In genomic region chr11:109266161-109266910, GRCm38 (mm10) we compare ENCODE assay signal across 15 mouse cellular contexts. TPM values are rescaled to one million over a fixed set of nuclear protein-coding genes. Genes with fewer than 3 reads are reported as not detected.
DNase-seq lines count a peak whose midpoint lies in the region; ATAC-seq and TF ChIP-seq lines count a peak whose summit lies in the region.
"Had no signal": no experiment of that assay in that cellular context is flagged by ENCODE, and none has a peak within 500 bp of the region (broad histone marks: within the 10 kb centered on the region; RNA-seq: fewer than 3 reads in every experiment).

No protein-coding gene starts in this region.

- 84% methylated on average over 12 of the region's 12 CpGs for whole genome bisulfite sequencing in midbrain, postnatal 0 days
- WGBS in midbrain, embryonic 10.5 days, result 89% methylated on average over 12 of the region's 12 CpGs

- H3K4me2 ChIP-seq in midbrain, postnatal 0 days (ENCODE audit: low read depth, low read length, poor library complexity, severe bottlenecking), result no peak overlapping the region
- H3K4me2 ChIP-seq: liver, embryonic 12.5 days had no signal

- peak; percentile 38 to 57 for DNase-seq in frontal cortex, postnatal 14 days (ENCODE audit: low spot score in 2 of 2)
- DNase-seq in frontal cortex, postnatal 25 days (ENCODE audit: low spot score in 2 of 2), result no peak
- peak; percentile 48 for DNase-seq in midbrain, postnatal 0 days (ENCODE audit: low spot score)
- no peak for DNase-seq in midbrain, embryonic 10.5 days (ENCODE audit: low spot score)
- DNase-seq in lung, postnatal 36 days, result peak; percentile 63
- no peak for DNase-seq in spleen, adult 18-20 months
- DNase-seq: adrenal gland, adult 2 months; cerebellum, adult 11-12 months; embryo, embryonic 11 days; kidney, adult 11 months; thymus, postnatal 4 days had no signal

- no peaks in the 10 kb centered on the region for H3K27me3 ChIP-seq in midbrain, postnatal 0 days (ENCODE audit: insufficient read depth, low read length)
- no peaks in the 10 kb centered on the region for H3K27me3 ChIP-seq in midbrain, embryonic 10.5 days (ENCODE audit: low read depth, poor library complexity, severe bottlenecking)
- H3K27me3 ChIP-seq: liver, embryonic 12.5 days had no signal

- H3K4me1 ChIP-seq in midbrain, postnatal 0 days (ENCODE audit: insufficient read depth, low read length), result no peaks in the 10 kb centered on the region; the same call in 1 of the 2 replicates
- peaks cover 18% of the 10 kb centered on the region for H3K4me1 ChIP-seq in midbrain, embryonic 10.5 days

- no peak for ATAC-seq in midbrain, postnatal 0 days (ENCODE audit: low FRiP score)
- no peak for ATAC-seq in erythroid progenitor cell, adult 5-6 weeks (replicated peaks; ENCODE audit: low FRiP score, poor library complexity, severe bottlenecking)
- no peak for ATAC-seq in activated CD4-positive, CD25-positive, alpha-beta regulatory T cell, adult 4 months
- ATAC-seq: CD4-positive, CD25-positive, alpha-beta regulatory T cell, adult 4 months; liver, embryonic 12.5 days had no signal

- H3K4me3 ChIP-seq in midbrain, postnatal 0 days (ENCODE audit: low read depth, low read length), result no peak overlapping the region
- no peak overlapping the region for H3K4me3 ChIP-seq in midbrain, embryonic 10.5 days
- H3K4me3 ChIP-seq: liver, embryonic 12.5 days had no signal

- 0 out of 2 replicates have a peak, but pooled peaks cover 12% of the 10 kb centered on the region for H3K36me3 ChIP-seq in midbrain, postnatal 0 days (ENCODE audit: insufficient read depth, low read length)
- H3K36me3 ChIP-seq in midbrain, embryonic 10.5 days, result no peaks in the 10 kb centered on the region
- H3K36me3 ChIP-seq: liver, embryonic 12.5 days had no signal

- no peaks in the 10 kb centered on the region for H3K9me3 ChIP-seq in midbrain, postnatal 0 days (ENCODE audit: low read length)
- H3K9me3 ChIP-seq in midbrain, embryonic 10.5 days (replicated peaks), result no peaks in the 10 kb centered on the region

- no peak for TF ChIP-seq CTCF in midbrain, postnatal 0 days (IDR thresholded peaks at IDR 0.05)

- no peak overlapping the region for H3K27ac ChIP-seq in midbrain, postnatal 0 days (ENCODE audit: low read depth, low read length)
- no peak overlapping the region for H3K27ac ChIP-seq in midbrain, embryonic 10.5 days (replicated peaks)
- H3K27ac ChIP-seq: liver, embryonic 12.5 days had no signal

- no peak overlapping the region for H3K9ac ChIP-seq in midbrain, postnatal 0 days (replicated peaks; ENCODE audit: low read length, poor library complexity, severe bottlenecking)
- H3K9ac ChIP-seq: liver, embryonic 12.5 days had no signal

RNA-seq across cellular contexts. Expression of gene Rgs9, which starts 31.6 kb away (rescaled TPM):
- 33.8 and 42.1 TPM in 2 replicates for total RNA-seq in midbrain, postnatal 0 days (2014; rRNA removed)
- 19.3 and 23.3 TPM in 2 replicates for polyA plus RNA-seq in midbrain, postnatal 0 days (2015; fragmentation: Nextera tagmentation; extraction: Ambion mirVana)
- polyA plus RNA-seq in midbrain, embryonic 10.5 days (2016; fragmentation: Nextera tagmentation; extraction: Ambion mirVana), result 1.6 and 2.2 TPM in 2 replicates
- total RNA-seq in erythroid progenitor cell, adult 5-6 weeks (2015; ENCODE audit: low replicate concordance), result not detected in 2 replicates
- total RNA-seq in erythroid progenitor cell, adult 5-6 weeks (2017; ENCODE audit: low replicate concordance), result not detected in 2 replicates
- 1 to 10 TPM; 3.3 to 5.5 TPM for polyA plus RNA-seq in activated CD4-positive, CD25-positive, alpha-beta regulatory T cell, adult 4 months (2017; shearing (Covaris generic))

Comparison
In these comparisons a context has a peak if more than half of its experiments do, and no peak if none do; other contexts are left out.
1. DNase-seq: peak in frontal cortex, postnatal 14 days (2 of 2), midbrain, postnatal 0 days (single experiment) and lung, postnatal 36 days (single experiment); none in frontal cortex, postnatal 25 days (0 of 2), midbrain, embryonic 10.5 days (single experiment) and spleen, adult 18-20 months (0 of 2).